Mouse (Mus musculus): ENCODE data around the gene Sin3a.

Gene Sin3a

GRCm38 (mm10) chr9:57166173-57166572, 94.3 kb downstream of the Sin3a start:
- no peak for DNase-seq (ENCODE audit: extremely low spot score, low read depth, low spot score)

GRCm38 (mm10) chr9:57168411-57168810, 96.6 kb downstream of the Sin3a start:
- DNase-seq (ENCODE audit: extremely low spot score, low read depth, low spot score) = no peak
